Mouse (Mus musculus): ENCODE data around the gene Sh2d2a.
"Not testable (repeated sequence)": the region's sequence is repeated elsewhere in the genome, so short reads cannot be mapped to it uniquely, and the experiment has no call there.

GRCm38 (mm10) chr3:87864111-87864510 lies 17.6 kb downstream of the Sh2d2a start:
- TF ChIP-seq EP300, CTCF (IDR thresholded peaks at IDR 0.05; ENCODE audit: low read depth): not testable (repeated sequence)

All from liver, embryonic 14.5 days (tissue).